Mouse (Mus musculus): ENCODE measurements around the gene Rbx1. TPM values are rescaled to one million over a fixed set of nuclear protein-coding genes. Genes with fewer than 3 reads are reported as not detected.
A peak's percentile ranks its signal among the peaks of the same experiment; 100 is the strongest.

Gene Rbx1
- polyA plus RNA-seq, 1 experiment from 2014 or later, result 512 TPM

GRCm38 (mm10) chr15:81439236-81439635 lies 26.9 kb upstream of the Rbx1 start:
- H3K9me3 ChIP-seq (ENCODE audit: control insufficient read depth, low read length), result no peaks in the 10 kb centered on the region
- no peak for ATAC-seq (ENCODE audit: low FRiP score, low TSS enrichment)
- H3K4me2 ChIP-seq (replicated peaks; ENCODE audit: low read depth, low read length), result no peak overlapping the region
- H3K27ac ChIP-seq (ENCODE audit: low read depth, low read length), result no peak overlapping the region
- H3K4me1 ChIP-seq (ENCODE audit: control insufficient read depth, insufficient read depth, low read length), result no peaks in the 10 kb centered on the region
- H3K4me3 ChIP-seq (ENCODE audit: low read length), result no peak overlapping the region
- H3K36me3 ChIP-seq (ENCODE audit: control insufficient read depth, insufficient read depth, low read length), result peaks cover 18% of the 10 kb centered on the region; the same call in 1 of the 2 replicates
- no peaks in the 10 kb centered on the region for H3K27me3 ChIP-seq (ENCODE audit: control insufficient read depth, insufficient read depth, low read length)
- H3K9ac ChIP-seq (ENCODE audit: low read depth, low read length), result no peak overlapping the region

GRCm38 (mm10) chr15:81448463-81448862 lies 17.6 kb upstream of the Rbx1 start:
- Histone ChIP-seq H3K9me3 (ENCODE audit: control insufficient read depth, low read length) (no peaks in the 10 kb centered on the region), H3K4me1 (ENCODE audit: control insufficient read depth, insufficient read depth, low read length) (no peaks in the 10 kb centered on the region), H3K9ac (ENCODE audit: low read depth, low read length) (no peak overlapping the region), H3K27ac (ENCODE audit: low read depth, low read length) (no peak overlapping the region), H3K4me2 (replicated peaks; ENCODE audit: low read depth, low read length) (no peak overlapping the region), H3K27me3 (ENCODE audit: control insufficient read depth, insufficient read depth, low read length) (no peaks in the 10 kb centered on the region), H3K36me3 (ENCODE audit: control insufficient read depth, insufficient read depth, low read length) (peaks cover 19% of the 10 kb centered on the region), H3K4me3 (ENCODE audit: low read length) (no peak overlapping the region)
- ATAC-seq (ENCODE audit: low FRiP score, low TSS enrichment), result no peak
- 49% methylated on average over 3 of the region's 3 CpGs for WGBS

GRCm38 (mm10) chr15:81461523-81461922 lies 4.6 kb upstream of the Rbx1 start:
- Histone ChIP-seq H3K4me3 (ENCODE audit: low read length) (no peak overlapping the region), H3K4me2 (replicated peaks; ENCODE audit: low read depth, low read length) (no peak overlapping the region), H3K27me3 (ENCODE audit: control insufficient read depth, insufficient read depth, low read length) (no peaks in the 10 kb centered on the region), H3K27ac (ENCODE audit: low read depth, low read length) (no peak overlapping the region), H3K36me3 (ENCODE audit: control insufficient read depth, insufficient read depth, low read length) (peaks cover 6% of the 10 kb centered on the region; the same call in 1 of the 2 replicates), H3K4me1 (ENCODE audit: control insufficient read depth, insufficient read depth, low read length) (peaks cover 4% of the 10 kb centered on the region; the same call in 1 of the 2 replicates), H3K9me3 (ENCODE audit: control insufficient read depth, low read length) (peaks cover 8% of the 10 kb centered on the region; the same call in 1 of the 2 replicates), H3K9ac (ENCODE audit: low read depth, low read length) (no peak overlapping the region)
- WGBS, result 70% methylated on average over 7 of the region's 7 CpGs
- ATAC-seq (ENCODE audit: low FRiP score, low TSS enrichment), result no peak

- Histone ChIP-seq H3K9me3 (ENCODE audit: control insufficient read depth, low read length) (peaks cover 8% of the 10 kb centered on the region; the same call in 1 of the 2 replicates), H3K4me2 (replicated peaks; ENCODE audit: low read depth, low read length) (peak overlapping the region; percentile 72), H3K36me3 (ENCODE audit: control insufficient read depth, insufficient read depth, low read length) (peaks cover 17% of the 10 kb centered on the region), H3K27me3 (ENCODE audit: control insufficient read depth, insufficient read depth, low read length) (no peaks in the 10 kb centered on the region), H3K4me3 (ENCODE audit: low read length) (peak overlapping the region; percentile 61), H3K9ac (ENCODE audit: low read depth, low read length) (peak overlapping the region; percentile 79), H3K27ac (ENCODE audit: low read depth, low read length) (peak overlapping the region; percentile 91; the same call in 1 of the 2 replicates), H3K4me1 (ENCODE audit: control insufficient read depth, insufficient read depth, low read length) (peaks cover 10% of the 10 kb centered on the region; the same call in 1 of the 2 replicates)
- ATAC-seq (ENCODE audit: low FRiP score, low TSS enrichment), result no peak
- WGBS, result 78% methylated on average over 12 of the region's 12 CpGs
These were observed 958 bp upstream of the Rbx1 start for GRCm38 (mm10) chr15:81465016-81465660.

- H3K27me3 ChIP-seq (ENCODE audit: control insufficient read depth, insufficient read depth, low read length), result no peaks in the 10 kb centered on the region
- peak overlapping the region; percentile 61 for H3K4me3 ChIP-seq (ENCODE audit: low read length)
- ATAC-seq (ENCODE audit: low FRiP score, low TSS enrichment), result no peak
- peak overlapping the region; percentile 79 for H3K9ac ChIP-seq (ENCODE audit: low read depth, low read length)
- WGBS, result 0% methylated on average over 15 of the region's 15 CpGs
- H3K4me2 ChIP-seq (replicated peaks; ENCODE audit: low read depth, low read length), result peak overlapping the region; percentile 56
- H3K4me1 ChIP-seq (ENCODE audit: control insufficient read depth, insufficient read depth, low read length), result peaks cover 10% of the 10 kb centered on the region; the same call in 1 of the 2 replicates
- peak overlapping the region; percentile 21 for H3K27ac ChIP-seq (ENCODE audit: low read depth, low read length)
- peaks cover 5% of the 10 kb centered on the region; the same call in 1 of the 2 replicates for H3K9me3 ChIP-seq (ENCODE audit: control insufficient read depth, low read length)
- peaks cover 29% of the 10 kb centered on the region for H3K36me3 ChIP-seq (ENCODE audit: control insufficient read depth, insufficient read depth, low read length)
These were observed 630 bp downstream of the Rbx1 start for GRCm38 (mm10) chr15:81466738-81467113.

- Histone ChIP-seq H3K4me1 (ENCODE audit: control insufficient read depth, insufficient read depth, low read length) (peaks cover 5% of the 10 kb centered on the region; the same call in 1 of the 2 replicates), H3K9ac (ENCODE audit: low read depth, low read length) (no peak overlapping the region), H3K9me3 (ENCODE audit: control insufficient read depth, low read length) (no peaks in the 10 kb centered on the region), H3K4me3 (ENCODE audit: low read length) (no peak overlapping the region), H3K36me3 (ENCODE audit: control insufficient read depth, insufficient read depth, low read length) (peaks cover 64% of the 10 kb centered on the region), H3K27me3 (ENCODE audit: control insufficient read depth, insufficient read depth, low read length) (no peaks in the 10 kb centered on the region), H3K27ac (ENCODE audit: low read depth, low read length) (no peak overlapping the region), H3K4me2 (replicated peaks; ENCODE audit: low read depth, low read length) (no peak overlapping the region)
- no peak for ATAC-seq (ENCODE audit: low FRiP score, low TSS enrichment)
- 46% methylated on average over 8 of the region's 8 CpGs for WGBS
These were observed 4.6 kb downstream of the Rbx1 start for GRCm38 (mm10) chr15:81470735-81471134.

GRCm38 (mm10) chr15:81472256-81472655 lies 6.2 kb downstream of the Rbx1 start:
- no peak for ATAC-seq (ENCODE audit: low FRiP score, low TSS enrichment)
- no peak overlapping the region for H3K4me3 ChIP-seq (ENCODE audit: low read length)
- H3K9ac ChIP-seq (ENCODE audit: low read depth, low read length), result no peak overlapping the region
- H3K27me3 ChIP-seq (ENCODE audit: control insufficient read depth, insufficient read depth, low read length), result no peaks in the 10 kb centered on the region
- no peaks in the 10 kb centered on the region for H3K9me3 ChIP-seq (ENCODE audit: control insufficient read depth, low read length)
- 92% methylated on average over 5 of the region's 5 CpGs for WGBS
- H3K27ac ChIP-seq (ENCODE audit: low read depth, low read length), result no peak overlapping the region
- H3K4me1 ChIP-seq (ENCODE audit: control insufficient read depth, insufficient read depth, low read length), result peaks cover 5% of the 10 kb centered on the region; the same call in 1 of the 2 replicates
- H3K36me3 ChIP-seq (ENCODE audit: control insufficient read depth, insufficient read depth, low read length), result peaks cover 64% of the 10 kb centered on the region
- no peak overlapping the region for H3K4me2 ChIP-seq (replicated peaks; ENCODE audit: low read depth, low read length)

GRCm38 (mm10) chr15:81475654-81476053 lies 9.6 kb downstream of the Rbx1 start:
- WGBS, result 45% methylated on average over 3 of the region's 3 CpGs
- H3K4me1 ChIP-seq (ENCODE audit: control insufficient read depth, insufficient read depth, low read length), result peaks cover 5% of the 10 kb centered on the region
- H3K9ac ChIP-seq (ENCODE audit: low read depth, low read length), result no peak overlapping the region
- no peaks in the 10 kb centered on the region for H3K27me3 ChIP-seq (ENCODE audit: control insufficient read depth, insufficient read depth, low read length)
- no peak overlapping the region for H3K4me3 ChIP-seq (ENCODE audit: low read length)
- no peak for ATAC-seq (ENCODE audit: low FRiP score, low TSS enrichment)
- no peaks in the 10 kb centered on the region for H3K9me3 ChIP-seq (ENCODE audit: control insufficient read depth, low read length)
- no peak overlapping the region for H3K4me2 ChIP-seq (replicated peaks; ENCODE audit: low read depth, low read length)
- no peak overlapping the region for H3K27ac ChIP-seq (ENCODE audit: low read depth, low read length)
- peaks cover 46% of the 10 kb centered on the region for H3K36me3 ChIP-seq (ENCODE audit: control insufficient read depth, insufficient read depth, low read length)

GRCm38 (mm10) chr15:81476597-81476996 lies 10.5 kb downstream of the Rbx1 start:
- peak; percentile 42; the same call in 1 of the 2 replicates for ATAC-seq (ENCODE audit: low FRiP score, low TSS enrichment)
- no peak overlapping the region for H3K9ac ChIP-seq (ENCODE audit: low read depth, low read length)
- H3K4me3 ChIP-seq (ENCODE audit: low read length), result no peak overlapping the region
- no peak overlapping the region; the same call in 1 of the 2 replicates for H3K4me2 ChIP-seq (replicated peaks; ENCODE audit: low read depth, low read length)
- H3K27ac ChIP-seq (ENCODE audit: low read depth, low read length), result no peak overlapping the region
- no peaks in the 10 kb centered on the region for H3K27me3 ChIP-seq (ENCODE audit: control insufficient read depth, insufficient read depth, low read length)
- no peaks in the 10 kb centered on the region for H3K9me3 ChIP-seq (ENCODE audit: control insufficient read depth, low read length)
- WGBS, result 9% methylated on average over 2 of the region's 2 CpGs
- peaks cover 36% of the 10 kb centered on the region for H3K36me3 ChIP-seq (ENCODE audit: control insufficient read depth, insufficient read depth, low read length)
- peaks cover 5% of the 10 kb centered on the region for H3K4me1 ChIP-seq (ENCODE audit: control insufficient read depth, insufficient read depth, low read length)

Data from kidney, embryonic 14.5 days (tissue).